Mouse (Mus musculus) neural tube, embryonic 14.5 days (tissue): Measurements from ENCODE around the gene Ank3. TPM values are rescaled to one million over a fixed set of nuclear protein-coding genes. Genes with fewer than 3 reads are reported as not detected.
A peak's percentile ranks its signal among the peaks of the same experiment; 100 is the strongest.

Experiments used
- ATAC-seq: fragments of 200-750 bp; cut with Nextera tagmentation; 2 replicates; pipeline ENCODE4 v1.8.0; 2017; ENCODE audit warnings: low read depth, mild to moderate bottlenecking, moderate TSS enrichment, moderate library complexity
- H3K27ac ChIP-seq: fragments of 300-500 bp; sonication (generic); 2 replicates; pipeline ENCODE4 v1.5.1; 2014; ENCODE audit warnings: low read depth, mild to moderate bottlenecking, control low read depth, low read length, moderate library complexity, mixed read lengths
- H3K27me3 ChIP-seq: fragments of 300-500 bp; sonication (generic); 2 replicates; pipeline ENCODE4 v1.6.1; 2014; ENCODE audit warnings: low read length; ENCODE audit not compliant: control insufficient read depth, insufficient read depth
- H3K36me3 ChIP-seq: fragments of 300-500 bp; sonication (generic); 2 replicates; pipeline ENCODE4 v1.6.1; 2014; ENCODE audit warnings: low read length, mixed read lengths; ENCODE audit not compliant: control insufficient read depth, insufficient read depth
- H3K4me1 ChIP-seq: fragments of 300-500 bp; sonication (generic); 2 replicates; pipeline ENCODE4 v1.6.1; 2014; ENCODE audit warnings: low read length; ENCODE audit not compliant: control insufficient read depth, insufficient read depth
- H3K4me2 ChIP-seq: fragments of 300-500 bp; sonication (generic); 2 replicates; pipeline ENCODE4 v1.6.1; 2014; ENCODE audit warnings: mild to moderate bottlenecking, low read depth, low read length, control low read depth
- H3K4me3 ChIP-seq: fragments of 300-500 bp; sonication (generic); 2 replicates; pipeline ENCODE4 v1.5.1; 2014; ENCODE audit warnings: low read depth, low read length, control low read depth, mixed read lengths
- H3K9ac ChIP-seq: fragments of 300-500 bp; sonication (generic); replicated peaks from 2 replicates; pipeline ENCODE4 v1.6.1; 2014; ENCODE audit warnings: low read depth, mild to moderate bottlenecking, control low read depth, low read length, mixed read lengths
- H3K9me3 ChIP-seq: fragments of 300-500 bp; sonication (generic); 2 replicates; pipeline ENCODE4 v1.6.1; 2016; ENCODE audit warnings: low read length; ENCODE audit not compliant: control insufficient read depth
- WGBS: fragments of 180-500 bp; shearing (Covaris S2); extraction: QIAGEN DNeasy Blood & Tissue Kit; methylation state at CpG from one replicate; pipeline ENCODE4 v1.1.7; 2014; 5-methylcytosine and 5-hydroxymethylcytosine counted together
- polyA plus RNA-seq: library from polyadenylated mRNA; unstranded; fragments of >200 nt; fragmentation: Nextera tagmentation; extraction: Ambion mirVana; gene quantifications from 2 replicates; pipeline ENCODE4 v1.2.1, GENCODE M21; 2014

Ank3 gene
- polyA plus RNA-seq, 1 experiment from 2014 or later, result 198 TPM

DNA sequence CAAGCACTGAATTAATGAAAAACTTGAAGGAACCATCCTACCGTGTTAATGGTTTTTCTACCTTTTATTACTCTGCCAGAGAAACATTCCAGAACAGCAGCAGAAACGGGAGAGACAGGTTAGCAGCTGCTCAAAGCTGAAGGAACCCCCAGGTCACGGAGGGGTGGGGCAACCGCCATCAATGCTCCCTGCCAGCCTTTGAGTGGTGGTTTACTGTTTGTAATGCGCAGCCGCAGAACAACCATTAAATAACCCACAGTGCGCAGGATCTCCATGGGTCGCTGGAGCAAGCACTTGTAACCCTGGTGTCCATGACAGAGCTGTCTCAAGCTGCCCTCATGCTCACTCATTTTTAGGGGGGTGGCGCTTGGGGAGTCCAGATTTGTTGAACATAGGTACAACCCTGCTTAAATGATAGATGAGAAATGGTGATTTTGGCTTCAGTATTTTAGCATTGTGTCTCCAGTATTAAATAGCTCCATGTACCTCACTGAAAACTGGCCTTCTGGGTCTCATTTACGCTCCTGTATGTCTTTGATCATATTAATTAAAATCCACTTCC lies 133.7 kb downstream of the Ank3 start:
- Histone ChIP-seq H3K4me1 (0 out of 2 replicates have a peak, but pooled peaks cover 4% of the 10 kb centered on the region), H3K9me3 (no peaks in the 10 kb centered on the region), H3K4me2 (peak overlapping the region; percentile 75), H3K9ac (no peak overlapping the region), H3K27me3 (no peaks in the 10 kb centered on the region), H3K36me3 (no peaks in the 10 kb centered on the region), H3K27ac (peak overlapping the region; percentile 95), H3K4me3 (peak overlapping the region; percentile 3; the same call in 1 of the 2 replicates)
- ATAC-seq, result peak; percentile 39
- 30% methylated on average over 10 of the region's 10 CpGs for WGBS

DNA sequence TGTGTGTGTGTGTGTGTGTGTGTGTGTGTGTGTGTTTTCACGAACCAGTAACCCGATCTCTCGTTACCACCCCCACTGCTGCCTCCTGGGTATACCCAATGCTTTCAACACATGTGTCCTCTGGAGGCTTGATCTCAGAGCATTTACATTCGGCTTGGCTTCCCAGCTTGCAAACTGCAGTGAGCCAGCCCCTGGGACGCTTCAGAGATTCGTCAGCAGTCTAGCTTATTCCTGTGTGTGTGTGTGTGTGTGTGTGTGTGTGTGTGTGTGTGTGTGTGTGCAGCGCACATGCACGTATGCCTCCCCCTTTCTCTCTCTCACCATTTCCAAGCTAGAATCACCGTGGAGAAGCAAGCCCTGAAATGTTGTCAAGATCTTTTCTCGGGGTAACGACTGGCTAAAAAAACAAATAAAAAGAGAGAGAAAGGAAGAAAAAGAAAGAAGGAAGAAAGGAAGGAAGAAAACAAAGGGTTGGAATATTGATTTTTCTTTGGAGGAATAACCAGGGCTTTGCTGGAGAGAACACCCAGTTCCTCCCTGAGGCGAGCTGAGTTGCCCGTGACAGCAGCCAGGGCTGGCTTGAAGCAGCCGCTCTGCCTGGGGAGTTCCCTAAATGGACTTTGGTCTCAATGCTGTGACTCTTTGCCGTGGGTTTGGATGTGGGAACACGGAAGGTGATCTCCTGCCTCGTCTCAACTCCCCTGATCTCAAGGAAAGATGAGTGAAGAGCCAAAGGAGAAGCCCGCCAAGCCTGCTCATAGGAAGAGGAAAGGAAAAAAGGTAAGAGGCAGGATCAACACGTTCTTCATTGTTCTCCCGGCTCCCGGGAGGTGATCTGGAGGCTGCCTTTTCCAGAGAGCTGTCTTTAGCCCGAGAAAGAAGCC lies 135.2 kb downstream of the Ank3 start:
- no peaks in the 10 kb centered on the region for H3K9me3 ChIP-seq
- peak overlapping the region; percentile 95 for H3K27ac ChIP-seq
- H3K4me2 ChIP-seq, result peak overlapping the region; percentile 75
- H3K36me3 ChIP-seq, result no peaks in the 10 kb centered on the region
- peak overlapping the region; percentile 96 for H3K9ac ChIP-seq
- no peaks in the 10 kb centered on the region for H3K27me3 ChIP-seq
- 2% methylated on average over 22 of the region's 22 CpGs for WGBS
- peak overlapping the region; percentile 71 for H3K4me3 ChIP-seq
- ATAC-seq, result peak; percentile 79
- peaks cover 17% of the 10 kb centered on the region for H3K4me1 ChIP-seq

- Histone ChIP-seq H3K9me3 (no peaks in the 10 kb centered on the region), H3K9ac (peak overlapping the region; percentile 96), H3K4me3 (peak overlapping the region; percentile 71), H3K4me2 (peak overlapping the region; percentile 75), H3K36me3 (no peaks in the 10 kb centered on the region), H3K4me1 (peaks cover 18% of the 10 kb centered on the region), H3K27ac (peak overlapping the region; percentile 95), H3K27me3 (no peaks in the 10 kb centered on the region)
- WGBS, result 18% methylated on average over 9 of the region's 9 CpGs
- ATAC-seq, result no peak
Observed at GRCm38 (mm10) chr10:69534716-69535115, 136.1 kb downstream of the Ank3 start.

GRCm38 (mm10) chr10:69535123-69535930 lies 136.8 kb downstream of the Ank3 start:
- Histone ChIP-seq H3K9me3 (no peaks in the 10 kb centered on the region), H3K27ac (peak overlapping the region; percentile 95), H3K27me3 (no peaks in the 10 kb centered on the region), H3K4me3 (peak overlapping the region; percentile 71), H3K9ac (peak overlapping the region; percentile 96), H3K36me3 (no peaks in the 10 kb centered on the region), H3K4me2 (peak overlapping the region; percentile 75), H3K4me1 (peaks cover 18% of the 10 kb centered on the region)
- WGBS, result 25% methylated on average over 15 of the region's 15 CpGs
- peak; percentile 62 for ATAC-seq

DNA sequence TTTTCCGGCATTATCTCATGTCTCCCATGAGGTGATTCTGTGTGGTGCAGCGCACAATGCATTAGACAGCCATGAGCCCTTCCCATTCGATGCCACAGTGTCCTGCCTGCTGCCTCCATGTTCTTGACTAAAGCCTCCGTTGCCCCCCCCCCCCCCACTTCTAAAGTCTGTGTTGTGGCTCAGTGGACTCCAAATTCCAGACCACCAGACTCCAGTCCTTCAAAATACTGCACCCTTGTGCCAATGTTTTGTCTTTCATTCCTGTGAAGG lies 137.3 kb downstream of the Ank3 start:
- Histone ChIP-seq H3K9me3 (no peaks in the 10 kb centered on the region), H3K9ac (peak overlapping the region; percentile 96), H3K4me1 (peaks cover 18% of the 10 kb centered on the region), H3K4me2 (peak overlapping the region; percentile 75), H3K36me3 (no peaks in the 10 kb centered on the region), H3K4me3 (peak overlapping the region; percentile 71), H3K27me3 (no peaks in the 10 kb centered on the region), H3K27ac (peak overlapping the region; percentile 95)
- ATAC-seq, result peak; percentile 25; the same call in 1 of the 2 replicates
- WGBS, result 31% methylated on average over 4 of the region's 4 CpGs

- no peak for ATAC-seq
- H3K4me1 ChIP-seq, result peaks cover 18% of the 10 kb centered on the region
- 48% methylated on average over 9 of the region's 9 CpGs for WGBS
Observed at GRCm38 (mm10) chr10:69536372-69537075, 138.0 kb downstream of the Ank3 start.

DNA sequence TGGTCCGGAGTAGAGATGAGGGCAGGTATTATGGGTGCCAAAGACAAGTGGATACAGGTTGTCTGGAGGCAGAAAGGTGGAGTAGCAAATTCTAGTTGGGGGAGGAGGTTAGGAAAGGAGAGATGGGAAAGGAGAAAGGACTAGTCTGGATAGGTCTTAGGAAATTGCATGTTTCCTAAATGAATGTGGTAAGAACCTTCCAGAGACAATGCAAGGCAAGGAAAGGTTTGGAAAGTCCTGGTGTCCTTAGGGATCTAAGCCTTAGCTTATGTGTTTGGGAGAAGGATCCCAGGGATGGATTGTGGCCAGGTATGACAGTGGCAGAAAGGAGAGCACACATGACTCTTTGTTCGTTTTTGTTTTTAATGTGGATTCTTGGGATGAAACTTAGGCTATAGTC lies 139.7 kb downstream of the Ank3 start:
- Histone ChIP-seq H3K9me3 (no peaks in the 10 kb centered on the region), H3K27me3 (no peaks in the 10 kb centered on the region), H3K4me1 (peaks cover 13% of the 10 kb centered on the region), H3K27ac (no peak overlapping the region), H3K36me3 (no peaks in the 10 kb centered on the region), H3K4me3 (no peak overlapping the region), H3K9ac (0 out of 2 replicates have a peak overlapping the region, but pooled peaks have one; percentile 11), H3K4me2 (peak overlapping the region; percentile 75)
- no peak for ATAC-seq
- 89% methylated on average over 2 of the region's 2 CpGs for WGBS

More at GRCm38 (mm10) chr10:69536372-69537075, 138.0 kb downstream of the Ank3 start:
- Histone ChIP-seq H3K36me3 (no peaks in the 10 kb centered on the region), H3K9me3 (no peaks in the 10 kb centered on the region), H3K27me3 (no peaks in the 10 kb centered on the region), H3K4me2 (peak overlapping the region; percentile 75), H3K9ac (peak overlapping the region; percentile 96), H3K4me3 (peak overlapping the region; percentile 71), H3K27ac (peak overlapping the region; percentile 95)

DNA sequence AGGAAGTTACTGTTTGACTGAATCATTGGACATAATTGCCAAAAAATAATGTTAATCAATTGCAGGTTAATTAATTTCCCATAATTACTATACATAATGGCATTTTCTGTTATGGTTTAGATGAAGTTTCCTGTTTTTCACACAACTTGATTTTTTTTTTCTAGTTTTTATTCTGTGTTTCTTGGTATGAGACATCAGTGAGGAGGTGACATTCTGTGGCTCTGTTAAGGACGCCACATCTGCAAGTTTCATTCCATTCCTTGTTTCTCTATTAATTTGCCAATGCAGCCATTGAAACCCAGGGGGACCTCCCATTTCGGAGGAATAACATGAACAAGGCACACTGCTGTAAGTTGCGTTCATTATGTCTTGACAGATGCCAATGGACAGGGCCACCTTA lies 143.9 kb downstream of the Ank3 start:
- no peak overlapping the region for H3K4me3 ChIP-seq
- no peaks in the 10 kb centered on the region for H3K36me3 ChIP-seq
- H3K27ac ChIP-seq, result no peak overlapping the region
- H3K4me1 ChIP-seq, result peaks cover 17% of the 10 kb centered on the region
- ATAC-seq, result no peak
- H3K9ac ChIP-seq, result no peak overlapping the region
- H3K4me2 ChIP-seq, result no peak overlapping the region
- no peaks in the 10 kb centered on the region for H3K9me3 ChIP-seq
- WGBS, result 73% methylated on average over 3 of the region's 3 CpGs
- H3K27me3 ChIP-seq, result no peaks in the 10 kb centered on the region
